Mouse (Mus musculus) spleen, adult 2 months (tissue): ENCODE measurements around the gene Hcn2.

Experiments
- CTCF ChIP-seq: fragments of 200-500 bp; IDR thresholded peaks from 2 replicates; pipeline ENCODE4 v1.5.1; 2011; ENCODE audit warnings: mild to moderate bottlenecking, inconsistent platforms; ENCODE audit not compliant: insufficient read depth, insufficient read length, insufficient replicate concordance; ENCODE audit errors: extremely low read depth
- POLR2A ChIP-seq: fragments of 200-500 bp; IDR thresholded peaks from 2 replicates; pipeline ENCODE4 v1.6.1; 2011; ENCODE audit warnings: low read depth, low read length, inconsistent platforms

DNA sequence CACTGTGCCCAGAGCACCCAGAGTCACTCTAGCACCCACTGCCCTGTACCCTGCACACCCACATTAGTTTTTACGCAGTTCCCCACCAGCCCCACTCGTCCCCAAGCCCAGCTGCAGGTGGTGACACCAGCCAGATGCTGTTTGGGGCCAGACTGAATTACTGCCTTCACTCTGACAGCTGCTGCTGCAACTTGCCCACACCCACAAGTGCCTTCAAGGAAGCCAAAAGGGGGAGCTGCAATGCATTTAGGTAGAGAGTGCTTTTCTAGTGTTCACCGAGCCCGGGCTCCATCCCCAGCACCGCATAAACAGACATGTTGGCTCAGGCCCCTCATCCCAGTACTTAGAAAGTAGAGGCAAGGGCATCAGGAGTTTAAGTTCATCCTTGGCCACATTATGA is 65.5 kb downstream of the Hcn2 start:
- TF ChIP-seq CTCF (no peak), POLR2A (no peak)
